Mouse (Mus musculus) myocyte (in vitro differentiated cells): ENCODE results near the gene Aff3.

Source experiments
- MAX ChIP-seq: IDR thresholded peaks from one replicate; pipeline ENCODE4 v1.6.1; 2011; ENCODE audit warnings: low read depth, mild to moderate bottlenecking, control low read depth
- SRF ChIP-seq: IDR thresholded peaks from one replicate; pipeline ENCODE4 v1.6.1; 2011; ENCODE audit warnings: low read depth; ENCODE audit not compliant: control insufficient read depth, insufficient read length
- USF1 ChIP-seq: IDR thresholded peaks from one replicate; pipeline ENCODE4 v1.6.1; 2011; ENCODE audit warnings: low read depth, mild to moderate bottlenecking, control low read depth, moderate library complexity

- no peak for TF ChIP-seq USF1
- no peak for TF ChIP-seq MAX
- no peak for TF ChIP-seq SRF
These were observed 176.9 kb downstream of the Aff3 start for GRCm38 (mm10) chr1:38487884-38488283.
